Mouse (Mus musculus) ES-E14 (cell line): ENCODE measurements around the gene Erfe. TPM values are rescaled to one million over a fixed set of nuclear protein-coding genes. Genes with fewer than 3 reads are reported as not detected.

Source experiments
- DNase-seq: peaks from one replicate; pipeline ENCODE4 v3.0.0-alpha.2; 2013; ENCODE audit warnings: low read depth, low spot score
- H3K27ac ChIP-seq: 2 replicates; pipeline ENCODE4 v1.5.1; 2012; ENCODE audit warnings: low read depth, mild to moderate bottlenecking, low read length, moderate library complexity, mixed read lengths; ENCODE audit not compliant: poor library complexity, insufficient read depth, severe bottlenecking
- H3K36me3 ChIP-seq: 2 replicates; pipeline ENCODE4 v1.6.1; 2012; ENCODE audit warnings: mild to moderate bottlenecking, low read length, moderate library complexity, mixed read lengths; ENCODE audit not compliant: control insufficient read depth, poor library complexity, insufficient read depth, severe bottlenecking
- H3K4me1 ChIP-seq, 2 experiments: fragments of 150-350 bp in 1 of 2; sonication (generic) in 1 of 2; 2 replicates each; pipeline ENCODE4 v1.6.1; 2012; ENCODE audit warnings: low read length in 2 of 2, mild to moderate bottlenecking in 1 of 2, mixed read lengths in 1 of 2; ENCODE audit not compliant: control insufficient read depth in 2 of 2, insufficient read depth in 2 of 2, poor library complexity in 1 of 2
- H3K4me3 ChIP-seq, 2 experiments: fragments of 150-350 bp in 1 of 2; sonication (generic) in 1 of 2; 2 replicates each; pipeline ENCODE4 v1.5.1; 2012; ENCODE audit warnings: low read length in 2 of 2, low read depth in 1 of 2, mild to moderate bottlenecking in 1 of 2, mixed read lengths in 1 of 2; ENCODE audit not compliant: insufficient read depth in 1 of 2, poor library complexity in 1 of 2, severe bottlenecking in 1 of 2
- H3K9ac ChIP-seq: 2 replicates; pipeline ENCODE4 v1.6.1; 2012; ENCODE audit warnings: low read depth, mild to moderate bottlenecking, low read length, mixed read lengths; ENCODE audit not compliant: poor library complexity, insufficient read depth, severe bottlenecking
- H3K9me3 ChIP-seq: fragments of 150-350 bp; sonication (generic); 2 replicates; pipeline ENCODE4 v1.6.1; 2012; ENCODE audit warnings: low read depth, mild to moderate bottlenecking, low read length; ENCODE audit not compliant: control insufficient read depth, insufficient read depth
- CHD2 ChIP-seq: IDR thresholded peaks from 2 replicates; pipeline ENCODE4 v1.6.1; 2014; ENCODE audit warnings: mild to moderate bottlenecking, low read depth, low read length, inconsistent platforms
- HCFC1 ChIP-seq: IDR thresholded peaks from 2 replicates; pipeline ENCODE4 v1.6.1; 2012; ENCODE audit warnings: low read length, inconsistent platforms, borderline replicate concordance; ENCODE audit not compliant: insufficient read depth
- MAFK ChIP-seq: IDR thresholded peaks from 2 replicates; pipeline ENCODE4 v1.6.1; 2014; ENCODE audit warnings: mild to moderate bottlenecking, low read depth, low read length, inconsistent platforms; ENCODE audit not compliant: insufficient read depth
- ZC3H11A ChIP-seq: IDR thresholded peaks from 2 replicates; pipeline ENCODE4 v1.6.1; 2012; ENCODE audit warnings: low read depth, mild to moderate bottlenecking, inconsistent platforms, low read length, borderline replicate concordance
- ZNF384 ChIP-seq: IDR thresholded peaks from 2 replicates; pipeline ENCODE4 v1.6.1; 2012; ENCODE audit warnings: low read depth, low read length, inconsistent platforms
- in situ Hi-C, 2 experiments: fragments of 600-800 bp; cut with MboI; formaldehyde crosslinking; loops; one replicate each; pipeline ENCODE4 v1.15.1; 2025; ENCODE audit warnings: low sequenced_read_pairs in 2 of 2, inconsistent platforms in 1 of 2; ENCODE audit not compliant: unreplicated experiment in 2 of 2
- total RNA-seq: library from RNA; depleted of rRNA; stranded (reverse); fragments of 300-350 nt; gene quantifications from 2 replicates; pipeline ENCODE4 v1.2.3, GENCODE M21; 2012

Erfe gene
- total RNA-seq, 1 experiment = 6.3 TPM

DNA sequence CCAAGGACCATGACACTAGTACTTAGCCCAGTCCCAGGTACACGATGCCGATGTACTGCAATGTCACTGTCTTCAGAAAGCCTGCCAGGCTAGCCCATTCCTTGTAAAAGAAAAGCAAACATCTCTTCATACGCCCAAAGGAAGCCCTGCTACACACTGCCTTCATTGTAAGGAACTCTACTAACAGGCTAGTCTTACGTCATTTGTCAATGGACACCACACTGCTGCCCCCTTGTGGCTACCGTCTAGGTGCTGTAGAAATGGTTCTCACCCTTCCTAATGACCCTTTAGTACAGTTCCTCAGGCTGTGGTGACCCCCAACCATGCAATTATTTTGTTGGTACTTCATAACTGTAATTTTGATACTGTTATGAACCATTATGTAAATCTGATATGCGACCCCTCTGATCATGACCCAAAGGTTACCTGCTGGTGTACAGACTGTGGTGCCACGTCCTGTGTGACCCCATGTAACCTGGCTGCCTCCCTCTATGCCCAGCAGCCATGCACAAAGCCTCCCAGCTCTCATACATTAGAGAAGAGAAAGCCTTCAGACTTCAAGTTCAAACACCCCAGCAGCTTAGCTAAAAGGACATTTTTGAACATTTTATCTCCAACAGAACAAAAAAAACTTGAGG, 14.3 kb downstream of the Erfe start:
- Histone ChIP-seq H3K27ac (no peak overlapping the region), H3K4me3 (no peak overlapping the region), H3K9ac (no peak overlapping the region), H3K36me3 (peaks cover 68% of the 10 kb centered on the region), H3K9me3 (no peaks in the 10 kb centered on the region), H3K4me1 (peaks cover 0 to 2% of the 10 kb centered on the region in 2 experiments; a peak in 1 of 4 replicates)
- TF ChIP-seq CHD2 (no peak), ZNF384 (no peak)
- in situ Hi-C loops = no loop called here
- peak; percentile 57 for DNase-seq

DNA sequence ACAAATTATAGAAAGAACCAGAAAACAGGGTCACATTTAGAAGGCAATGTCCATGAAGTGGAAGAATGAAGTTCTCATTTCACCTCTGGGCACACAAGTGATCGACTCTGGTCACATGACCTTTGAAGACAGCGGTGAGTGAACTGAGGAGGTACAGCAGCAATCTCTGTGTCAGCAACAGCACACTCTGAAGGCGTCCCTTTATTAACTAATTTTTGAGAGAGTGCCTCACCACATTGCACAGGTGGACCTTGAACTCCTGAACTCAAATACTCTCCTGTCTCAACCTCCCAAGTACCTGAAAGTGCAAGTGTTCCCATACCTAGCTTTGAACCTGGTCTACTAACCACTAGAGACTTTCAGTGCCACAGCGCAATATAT, 14.9 kb downstream of the Erfe start:
- TF ChIP-seq ZNF384 = no peak
- TF ChIP-seq MAFK = no peak
- TF ChIP-seq CHD2 = no peak
- TF ChIP-seq HCFC1 = no peak
- TF ChIP-seq ZC3H11A = no peak
- no peaks in the 10 kb centered on the region for H3K9me3 ChIP-seq
- DNase-seq = no peak
- in situ Hi-C loops = no loop called here
- H3K4me1 ChIP-seq = peaks cover 0 to 2% of the 10 kb centered on the region in 2 experiments; a peak in 1 of 4 replicates
- peaks cover 65% of the 10 kb centered on the region for H3K36me3 ChIP-seq
- no peak overlapping the region for H3K9ac ChIP-seq
- H3K27ac ChIP-seq = no peak overlapping the region
- no peak overlapping the region for H3K4me3 ChIP-seq

DNA sequence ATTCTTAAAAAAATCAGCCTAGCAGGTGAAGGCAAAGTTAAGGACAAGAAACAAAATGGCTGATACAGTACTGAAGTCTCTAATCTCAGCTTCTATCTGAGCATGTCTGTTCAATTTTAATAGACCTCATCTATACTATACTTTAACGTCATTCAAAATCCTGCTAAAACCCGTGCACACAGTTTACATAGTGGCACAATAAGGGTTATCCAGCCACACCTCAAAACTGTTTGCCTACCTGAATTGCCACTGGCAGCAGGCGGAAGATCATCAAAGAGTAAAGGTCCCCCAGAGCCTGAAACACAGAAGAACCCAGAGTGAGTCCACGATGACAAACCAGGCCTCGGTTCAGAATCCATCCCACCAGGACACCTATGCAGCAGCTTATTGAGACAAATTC, 24.1 kb downstream of the Erfe start:
- no peak for DNase-seq
- in situ Hi-C loops = no loop called here
- Histone ChIP-seq H3K27ac (no peak overlapping the region), H3K36me3 (peaks cover 25% of the 10 kb centered on the region), H3K4me1 (no peaks in the 10 kb centered on the region), H3K9ac (no peak overlapping the region), H3K9me3 (no peaks in the 10 kb centered on the region), H3K4me3 (no peak overlapping the region)
- no peak for TF ChIP-seq ZNF384
- no peak for TF ChIP-seq ZC3H11A
- TF ChIP-seq MAFK = no peak

DNA sequence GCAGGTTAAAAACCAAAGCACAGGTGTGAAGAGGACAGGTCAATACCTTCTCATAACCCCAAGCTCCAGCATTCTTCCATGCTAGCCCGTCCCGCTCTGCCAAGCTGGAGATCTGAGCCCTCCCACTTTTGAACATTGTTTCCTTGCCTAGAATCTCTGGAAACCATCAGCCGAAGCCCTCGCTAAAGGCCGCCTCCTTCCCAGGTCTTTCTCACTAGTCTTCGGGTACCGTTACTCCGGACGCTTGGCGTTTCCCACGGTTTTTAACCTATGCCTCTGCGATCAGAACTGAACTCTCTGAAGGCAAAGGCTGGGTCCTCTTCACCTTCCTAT, 31.7 kb downstream of the Erfe start:
- H3K4me1 ChIP-seq = no peaks in the 10 kb centered on the region; a peak in 1 of 4 replicates
- H3K9me3 ChIP-seq = no peaks in the 10 kb centered on the region
- H3K9ac ChIP-seq = peak overlapping the region; percentile 88
- in situ Hi-C loops = no loop called here
- peak overlapping the region; percentile 84 to 86 for H3K4me3 ChIP-seq
- peaks cover 4% of the 10 kb centered on the region for H3K36me3 ChIP-seq
- no peak for DNase-seq
- TF ChIP-seq CHD2 = no peak
- no peak overlapping the region for H3K27ac ChIP-seq

DNA sequence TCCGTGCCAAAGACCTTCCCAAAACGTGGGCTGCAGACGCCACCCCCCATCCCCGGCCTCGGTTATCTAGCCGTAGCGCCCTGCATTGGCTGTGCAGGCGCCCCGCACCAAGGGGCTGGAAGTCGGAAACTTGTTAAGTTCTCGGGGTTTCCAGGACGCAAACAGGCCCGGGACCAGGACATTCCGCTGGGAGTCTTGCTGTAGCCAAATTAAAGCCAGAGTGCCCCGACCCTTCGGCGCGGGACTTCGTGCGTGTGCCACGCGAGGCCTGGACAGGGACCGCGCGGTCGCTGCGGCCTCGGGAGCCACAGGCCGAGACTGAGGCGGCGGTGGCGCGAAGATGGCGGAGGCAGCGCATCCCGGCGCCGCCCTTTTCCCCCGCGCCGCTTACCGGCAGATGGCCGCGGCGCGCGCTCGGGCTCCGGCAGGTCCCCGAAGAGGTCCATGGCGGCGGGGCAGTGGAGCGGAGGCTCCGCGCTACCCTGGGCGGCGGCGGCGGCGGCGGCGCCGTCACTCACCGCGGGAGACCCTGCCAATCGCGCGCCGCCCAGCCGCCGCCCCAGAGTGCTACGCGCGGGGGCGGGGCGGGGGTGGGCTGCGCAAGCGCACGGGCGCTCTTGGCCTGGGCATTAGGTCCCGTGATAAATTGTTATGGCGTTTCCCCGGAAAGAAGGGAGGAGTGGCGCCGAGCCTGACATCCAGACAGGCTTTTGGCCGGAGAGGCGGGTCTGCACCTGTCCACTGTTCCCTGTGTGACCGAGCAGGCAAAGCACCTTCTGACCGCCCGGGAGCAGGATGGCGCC, 32.2 kb downstream of the Erfe start, which contains the start of gene Ilkap:
Gene Ilkap, minus strand, starts transcription at position 556 of the 803 bp plus-strand sequence.
- H3K36me3 ChIP-seq = peaks cover 4% of the 10 kb centered on the region
- no peak within 1 kb of the TSS; the same call in 1 of the 2 replicates for H3K27ac ChIP-seq
- no peaks in the 10 kb centered on the region; a peak in 1 of 4 replicates for H3K4me1 ChIP-seq
- H3K9ac ChIP-seq = peak within 1 kb of the TSS; percentile 88
- no peaks in the 10 kb centered on the region for H3K9me3 ChIP-seq
- H3K4me3 ChIP-seq = peak within 1 kb of the TSS; percentile 84 to 86
- TF ChIP-seq MAFK (no peak), ZNF384 (no peak), HCFC1 (0 out of 2 replicates have a peak, but pooled peaks have one; percentile 31), ZC3H11A (no peak)
- peak; percentile 69 for DNase-seq
- in situ Hi-C loops = no loop called here
